ENCODE assay signal across 7 mouse cellular contexts in genomic region chr6:85483843-85484721, GRCm38 (mm10). TPM values are rescaled to one million over a fixed set of nuclear protein-coding genes. Genes with fewer than 3 reads are reported as not detected.
DNase-seq lines count a peak whose midpoint lies in the region; ATAC-seq and TF ChIP-seq lines count a peak whose summit lies in the region.

No protein-coding gene starts in this region.

- H3K9me3 ChIP-seq in neural tube, embryonic 14.5 days (ENCODE audit: control insufficient read depth, low read length), result no peaks in the 10 kb centered on the region

- peak; percentile 61 for ATAC-seq in inflammation-experienced regulatory T-cells, adult 6 months
- no peak for ATAC-seq in neural tube, embryonic 14.5 days (ENCODE audit: low read depth)

- H3K4me1 ChIP-seq in testis, adult 2 months (ENCODE audit: control insufficient read depth, insufficient read depth, low read length), result peaks cover 6% of the 10 kb centered on the region
- 0 out of 2 replicates have a peak, but pooled peaks cover 3% of the 10 kb centered on the region for H3K4me1 ChIP-seq in neural tube, embryonic 14.5 days (ENCODE audit: control insufficient read depth, insufficient read depth, low read length)

- intact Hi-C loops in left cerebral cortex, postnatal 25 days (cut with DNase I), result no loop called here

- H3K9ac ChIP-seq in neural tube, embryonic 14.5 days (replicated peaks; ENCODE audit: low read depth, low read length), result no peak overlapping the region

- 4% methylated on average over 89 of the region's 92 CpGs for WGBS in neural tube, embryonic 14.5 days

- no peaks in the 10 kb centered on the region for H3K27me3 ChIP-seq in testis, adult 2 months (ENCODE audit: control insufficient read depth, insufficient read depth, low read length)
- H3K27me3 ChIP-seq in neural tube, embryonic 14.5 days (ENCODE audit: control insufficient read depth, insufficient read depth, low read length), result peaks cover 25% of the 10 kb centered on the region

- H3K36me3 ChIP-seq in testis, adult 2 months (ENCODE audit: control insufficient read depth, insufficient read depth, low read length), result no peaks in the 10 kb centered on the region
- H3K36me3 ChIP-seq in neural tube, embryonic 14.5 days (ENCODE audit: control insufficient read depth, insufficient read depth, low read length), result no peaks in the 10 kb centered on the region

- TF ChIP-seq POLR2A in testis, adult 2 months (IDR thresholded peaks at IDR 0.05; ENCODE audit: control insufficient read depth, low read depth, low read length), result no peak

- no peak for TF ChIP-seq CTCF in testis, adult 2 months (IDR thresholded peaks at IDR 0.05; ENCODE audit: control insufficient read depth, insufficient read depth, insufficient replicate concordance, low read depth, low read length)

- H3K4me2 ChIP-seq in neural tube, embryonic 14.5 days (ENCODE audit: low read depth, low read length), result peak overlapping the region; percentile 45

- H3K27ac ChIP-seq in testis, adult 2 months (ENCODE audit: control insufficient read depth, insufficient read depth, low read depth, low read length), result no peak overlapping the region
- no peak overlapping the region for H3K27ac ChIP-seq in neural tube, embryonic 14.5 days (ENCODE audit: low read depth, low read length)

- DNase-seq in testis, postnatal 10 days (ENCODE audit: low spot score), result no peak
- peak; percentile 24 for DNase-seq in embryo, embryonic 10 days (ENCODE audit: low spot score)
- no peak for DNase-seq in left cerebral cortex, postnatal 25 days (ENCODE audit: low spot score in 2 of 2)
- no peak for DNase-seq in ovary, adult 18-20 months (ENCODE audit: low spot score)

- H3K4me3 ChIP-seq in testis, adult 2 months (ENCODE audit: control insufficient read depth, low read depth, low read length), result peak overlapping the region; percentile 26
- H3K4me3 ChIP-seq in neural tube, embryonic 14.5 days (ENCODE audit: low read depth, low read length), result peak overlapping the region; percentile 20

RNA-seq across cellular contexts. Expression of gene Fbxo41, which starts 18.7 kb away (rescaled TPM):
- polyA plus RNA-seq in testis, adult 2 months (2012; rRNA removed), result 0.37 and 0.52 TPM in 2 replicates
- under 1 TPM in 2 of 3 experiments, not detected in 1; 0.11 to 0.38 TPM for polyA plus RNA-seq in inflammation-experienced regulatory T-cells, adult 6 months (2017; shearing (Covaris generic))
- 9.9 and 10.0 TPM in 2 replicates for polyA plus RNA-seq in neural tube, embryonic 14.5 days (2014; fragmentation: Nextera tagmentation; extraction: Ambion mirVana)
- total RNA-seq in left cerebral cortex, postnatal 25 days (2021), result 100 to 1,000 TPM; 109 to 112 TPM

RNA-seq across cellular contexts. Expression of gene Egr4, which starts 29.3 kb away (rescaled TPM):
- 1.8 and 2.0 TPM in 2 replicates for polyA plus RNA-seq in testis, adult 2 months (2012; rRNA removed)
- polyA plus RNA-seq in inflammation-experienced regulatory T-cells, adult 6 months (2017; shearing (Covaris generic)), result not detected
- polyA plus RNA-seq in neural tube, embryonic 14.5 days (2014; fragmentation: Nextera tagmentation; extraction: Ambion mirVana), result not detected in 2 replicates
- total RNA-seq in left cerebral cortex, postnatal 25 days (2021), result 10 to 100 TPM; 52.8 to 54.4 TPM

RNA-seq across cellular contexts. Expression of gene Pradc1, which starts 32.3 kb away (rescaled TPM):
- 20.7 and 21.5 TPM in 2 replicates for polyA plus RNA-seq in testis, adult 2 months (2012; rRNA removed)
- 10 to 100 TPM; 14.2 to 23.1 (median 16.5) TPM for polyA plus RNA-seq in inflammation-experienced regulatory T-cells, adult 6 months (2017; shearing (Covaris generic))
- 21.4 and 23.0 TPM in 2 replicates for polyA plus RNA-seq in neural tube, embryonic 14.5 days (2014; fragmentation: Nextera tagmentation; extraction: Ambion mirVana)
- 10 to 100 TPM; 25.6 to 28.5 TPM for total RNA-seq in left cerebral cortex, postnatal 25 days (2021)

RNA-seq across cellular contexts. Expression of gene Cct7, which starts 32.8 kb away (rescaled TPM):
- polyA plus RNA-seq in testis, adult 2 months (2012; rRNA removed), result 496 and 501 TPM in 2 replicates
- 100 to 1,000 TPM; 319 to 323 (median 322) TPM for polyA plus RNA-seq in inflammation-experienced regulatory T-cells, adult 6 months (2017; shearing (Covaris generic))
- 595 and 603 TPM in 2 replicates for polyA plus RNA-seq in neural tube, embryonic 14.5 days (2014; fragmentation: Nextera tagmentation; extraction: Ambion mirVana)
- 100 to 1,000 TPM; 206 to 214 TPM for total RNA-seq in left cerebral cortex, postnatal 25 days (2021)

RNA-seq across cellular contexts. Expression of gene Smyd5, which starts 52.3 kb away (rescaled TPM):
- polyA plus RNA-seq in testis, adult 2 months (2012; rRNA removed), result 10.2 TPM in 2 replicates
- 10 to 100 TPM; 18.7 to 31.4 (median 28.0) TPM for polyA plus RNA-seq in inflammation-experienced regulatory T-cells, adult 6 months (2017; shearing (Covaris generic))
- polyA plus RNA-seq in neural tube, embryonic 14.5 days (2014; fragmentation: Nextera tagmentation; extraction: Ambion mirVana), result 58.8 and 67.0 TPM in 2 replicates
- 10 to 100 TPM; 38.6 to 39.4 TPM for total RNA-seq in left cerebral cortex, postnatal 25 days (2021)
